Mouse (Mus musculus): Measurements from ENCODE around the gene Gna14. TPM values are rescaled to one million over a fixed set of nuclear protein-coding genes. Genes with fewer than 3 reads are reported as not detected.

The Gna14 gene
- polyA plus RNA-seq, 1 experiment, result 0.64 TPM

GRCm38 (mm10) chr19:16459317-16459716 is 23.8 kb downstream of the Gna14 start:
- no peak overlapping the region for H3K27ac ChIP-seq (ENCODE audit: insufficient read depth, low read length)
- no peak for DNase-seq
- WGBS, result 53% methylated on average over 5 of the region's 5 CpGs
- no peaks in the 10 kb centered on the region for H3K4me1 ChIP-seq (ENCODE audit: control insufficient read depth, insufficient read depth, low read length)
- no peaks in the 10 kb centered on the region for H3K27me3 ChIP-seq (ENCODE audit: control insufficient read depth, insufficient read depth, low read length)
- H3K4me3 ChIP-seq (replicated peaks; ENCODE audit: insufficient read depth, low read depth, low read length), result no peak overlapping the region
- no peak for TF ChIP-seq POLR2A (IDR thresholded peaks at IDR 0.05; ENCODE audit: borderline replicate concordance, insufficient read depth, low read length)
- no peak for TF ChIP-seq CTCF (IDR thresholded peaks at IDR 0.05; ENCODE audit: borderline replicate concordance, insufficient read depth, low read depth, low read length)

- no peaks in the 10 kb centered on the region for H3K27me3 ChIP-seq (ENCODE audit: control insufficient read depth, insufficient read depth, low read length)
- no peak overlapping the region for H3K27ac ChIP-seq (ENCODE audit: insufficient read depth, low read length)
- H3K4me1 ChIP-seq (ENCODE audit: control insufficient read depth, insufficient read depth, low read length), result no peaks in the 10 kb centered on the region
- no peak overlapping the region for H3K4me3 ChIP-seq (replicated peaks; ENCODE audit: insufficient read depth, low read depth, low read length)
- 65% methylated on average over 6 of the region's 6 CpGs for whole genome bisulfite sequencing
- DNase-seq, result no peak
- TF ChIP-seq CTCF (IDR thresholded peaks at IDR 0.05; ENCODE audit: borderline replicate concordance, insufficient read depth, low read depth, low read length), result no peak
- TF ChIP-seq POLR2A (IDR thresholded peaks at IDR 0.05; ENCODE audit: borderline replicate concordance, insufficient read depth, low read length), result no peak
Observed at GRCm38 (mm10) chr19:16460292-16460691, 24.7 kb downstream of the Gna14 start.

- no peak for DNase-seq
- WGBS, result 94% methylated on average over 14 of the region's 14 CpGs
Observed at GRCm38 (mm10) chr19:16460831-16461230, 25.3 kb downstream of the Gna14 start.

GRCm38 (mm10) chr19:16462461-16462860 is 26.9 kb downstream of the Gna14 start:
- no peak for DNase-seq
- H3K4me3 ChIP-seq (replicated peaks; ENCODE audit: insufficient read depth, low read depth, low read length), result no peak overlapping the region
- H3K4me1 ChIP-seq (ENCODE audit: control insufficient read depth, insufficient read depth, low read length), result no peaks in the 10 kb centered on the region
- no peak for TF ChIP-seq CTCF (IDR thresholded peaks at IDR 0.05; ENCODE audit: borderline replicate concordance, insufficient read depth, low read depth, low read length)
- no peak for TF ChIP-seq POLR2A (IDR thresholded peaks at IDR 0.05; ENCODE audit: borderline replicate concordance, insufficient read depth, low read length)
- no peaks in the 10 kb centered on the region for H3K27me3 ChIP-seq (ENCODE audit: control insufficient read depth, insufficient read depth, low read length)
- WGBS, result 86% methylated on average over 9 of the region's 9 CpGs
- no peak overlapping the region for H3K27ac ChIP-seq (ENCODE audit: insufficient read depth, low read length)

More at GRCm38 (mm10) chr19:16460831-16461230, 25.3 kb downstream of the Gna14 start:
- Histone ChIP-seq H3K4me3 (replicated peaks; ENCODE audit: insufficient read depth, low read depth, low read length) (no peak overlapping the region), H3K27ac (ENCODE audit: insufficient read depth, low read length) (no peak overlapping the region), H3K27me3 (ENCODE audit: control insufficient read depth, insufficient read depth, low read length) (no peaks in the 10 kb centered on the region), H3K4me1 (ENCODE audit: control insufficient read depth, insufficient read depth, low read length) (no peaks in the 10 kb centered on the region)
- no peak for TF ChIP-seq POLR2A (IDR thresholded peaks at IDR 0.05; ENCODE audit: borderline replicate concordance, insufficient read depth, low read length)
- TF ChIP-seq CTCF (IDR thresholded peaks at IDR 0.05; ENCODE audit: borderline replicate concordance, insufficient read depth, low read depth, low read length), result no peak

GRCm38 (mm10) chr19:16464730-16465129 is 29.2 kb downstream of the Gna14 start:
- TF ChIP-seq POLR2A (IDR thresholded peaks at IDR 0.05; ENCODE audit: borderline replicate concordance, insufficient read depth, low read length) (no peak), CTCF (IDR thresholded peaks at IDR 0.05; ENCODE audit: borderline replicate concordance, insufficient read depth, low read depth, low read length) (no peak)
- H3K27ac ChIP-seq (ENCODE audit: insufficient read depth, low read length), result no peak overlapping the region
- H3K4me1 ChIP-seq (ENCODE audit: control insufficient read depth, insufficient read depth, low read length), result no peaks in the 10 kb centered on the region
- no peak overlapping the region for H3K4me3 ChIP-seq (replicated peaks; ENCODE audit: insufficient read depth, low read depth, low read length)
- DNase-seq, result no peak
- WGBS, result 77% methylated on average over 4 of the region's 4 CpGs
- no peaks in the 10 kb centered on the region for H3K27me3 ChIP-seq (ENCODE audit: control insufficient read depth, insufficient read depth, low read length)

GRCm38 (mm10) chr19:16468756-16469374 is 33.3 kb downstream of the Gna14 start:
- Histone ChIP-seq H3K27me3 (ENCODE audit: control insufficient read depth, insufficient read depth, low read length) (no peaks in the 10 kb centered on the region), H3K27ac (ENCODE audit: insufficient read depth, low read length) (no peak overlapping the region), H3K4me3 (replicated peaks; ENCODE audit: insufficient read depth, low read depth, low read length) (no peak overlapping the region), H3K4me1 (ENCODE audit: control insufficient read depth, insufficient read depth, low read length) (no peaks in the 10 kb centered on the region)
- no peak for DNase-seq
- WGBS, result 67% methylated on average over 2 of the region's 2 CpGs
- no peak for TF ChIP-seq POLR2A (IDR thresholded peaks at IDR 0.05; ENCODE audit: borderline replicate concordance, insufficient read depth, low read length)
- TF ChIP-seq CTCF (IDR thresholded peaks at IDR 0.05; ENCODE audit: borderline replicate concordance, insufficient read depth, low read depth, low read length), result no peak

- WGBS, result 79% methylated on average over 5 of the region's 5 CpGs
- DNase-seq, result no peak
- no peak overlapping the region for H3K4me3 ChIP-seq (replicated peaks; ENCODE audit: insufficient read depth, low read depth, low read length)
- no peak for TF ChIP-seq POLR2A (IDR thresholded peaks at IDR 0.05; ENCODE audit: borderline replicate concordance, insufficient read depth, low read length)
- no peak for TF ChIP-seq CTCF (IDR thresholded peaks at IDR 0.05; ENCODE audit: borderline replicate concordance, insufficient read depth, low read depth, low read length)
- H3K27me3 ChIP-seq (ENCODE audit: control insufficient read depth, insufficient read depth, low read length), result no peaks in the 10 kb centered on the region
- H3K27ac ChIP-seq (ENCODE audit: insufficient read depth, low read length), result no peak overlapping the region
- H3K4me1 ChIP-seq (ENCODE audit: control insufficient read depth, insufficient read depth, low read length), result no peaks in the 10 kb centered on the region
Observed at GRCm38 (mm10) chr19:16472655-16473054, 37.1 kb downstream of the Gna14 start.

- no peak overlapping the region for H3K27ac ChIP-seq (ENCODE audit: insufficient read depth, low read length)
- H3K27me3 ChIP-seq (ENCODE audit: control insufficient read depth, insufficient read depth, low read length), result no peaks in the 10 kb centered on the region
- H3K4me3 ChIP-seq (replicated peaks; ENCODE audit: insufficient read depth, low read depth, low read length), result no peak overlapping the region
- no peak for TF ChIP-seq CTCF (IDR thresholded peaks at IDR 0.05; ENCODE audit: borderline replicate concordance, insufficient read depth, low read depth, low read length)
- TF ChIP-seq POLR2A (IDR thresholded peaks at IDR 0.05; ENCODE audit: borderline replicate concordance, insufficient read depth, low read length), result no peak
- no peaks in the 10 kb centered on the region for H3K4me1 ChIP-seq (ENCODE audit: control insufficient read depth, insufficient read depth, low read length)
- WGBS, result 80% methylated on average over 12 of the region's 12 CpGs
- no peak for DNase-seq
Observed at GRCm38 (mm10) chr19:16477314-16477946, 41.9 kb downstream of the Gna14 start.

All from cerebellum, adult 2 months (tissue).